Mouse (Mus musculus) spleen, adult 2 months (tissue): ENCODE data around the gene Homer3. TPM values are rescaled to one million over a fixed set of nuclear protein-coding genes. Genes with fewer than 3 reads are reported as not detected.

ENCODE experiments used
- DNase-seq, 2 experiments: peaks; one replicate each; pipeline versions ENCODE4 v3.0.0 to v3.0.0-alpha.2; 2012 to 2021; ENCODE audit warnings: low spot score in 2 of 2, low read depth in 1 of 2
- H3K27ac ChIP-seq: fragments of 200-500 bp; 2 replicates; pipeline ENCODE4 v1.5.1; 2012; ENCODE audit warnings: low read length, inconsistent platforms; ENCODE audit not compliant: insufficient read depth
- H3K27me3 ChIP-seq: fragments of 200-500 bp; 2 replicates; pipeline ENCODE4 v1.6.1; 2012; ENCODE audit warnings: mild to moderate bottlenecking, moderate library complexity, low read length, inconsistent platforms; ENCODE audit not compliant: control insufficient read depth, insufficient read depth
- H3K36me3 ChIP-seq: fragments of 200-500 bp; 2 replicates; pipeline ENCODE4 v1.6.1; 2012; ENCODE audit warnings: mild to moderate bottlenecking, low read length, inconsistent platforms; ENCODE audit not compliant: control insufficient read depth, insufficient read depth
- H3K4me1 ChIP-seq: fragments of 200-500 bp; 2 replicates; pipeline ENCODE4 v1.6.1; 2011; ENCODE audit warnings: inconsistent platforms; ENCODE audit not compliant: control insufficient read depth, insufficient read depth, insufficient read length
- H3K4me3 ChIP-seq: fragments of 200-500 bp; 2 replicates; pipeline ENCODE4 v1.5.1; 2011; ENCODE audit warnings: mild to moderate bottlenecking, inconsistent platforms; ENCODE audit not compliant: insufficient read depth, insufficient read length; ENCODE audit errors: extremely low read depth
- CTCF ChIP-seq: fragments of 200-500 bp; IDR thresholded peaks from 2 replicates; pipeline ENCODE4 v1.5.1; 2011; ENCODE audit warnings: mild to moderate bottlenecking, inconsistent platforms; ENCODE audit not compliant: insufficient read depth, insufficient read length, insufficient replicate concordance; ENCODE audit errors: extremely low read depth
- POLR2A ChIP-seq: fragments of 200-500 bp; IDR thresholded peaks from 2 replicates; pipeline ENCODE4 v1.6.1; 2011; ENCODE audit warnings: low read depth, low read length, inconsistent platforms
- WGBS: fragments of 180-500 bp; shearing (Covaris S2); methylation state at CpG from one replicate; pipeline ENCODE4 v1.1.7; 2018; 5-methylcytosine and 5-hydroxymethylcytosine counted together
- polyA plus RNA-seq: library from polyadenylated mRNA; depleted of rRNA; stranded (reverse); fragments of >200 nt; gene quantifications from 2 replicates; pipeline ENCODE4 v1.2.3, GENCODE M21; 2012

The Homer3 gene
- polyA plus RNA-seq, 1 experiment = 28.1 TPM

- H3K27me3 ChIP-seq = no peaks in the 10 kb centered on the region
- H3K27ac ChIP-seq = no peak overlapping the region; the same call in 1 of the 2 replicates
- DNase-seq = no peak
- no peak for TF ChIP-seq CTCF
- TF ChIP-seq POLR2A = no peak
- H3K36me3 ChIP-seq = 0 out of 2 replicates have a peak, but pooled peaks cover 3% of the 10 kb centered on the region
- WGBS = 2% methylated on average over 54 of the region's 55 CpGs
- peaks cover 5% of the 10 kb centered on the region; the same call in 1 of the 2 replicates for H3K4me1 ChIP-seq
- H3K4me3 ChIP-seq = peak overlapping the region; percentile 91
These were observed 780 bp downstream of the Homer3 start for GRCm38 (mm10) chr8:70283136-70284077.

DNA sequence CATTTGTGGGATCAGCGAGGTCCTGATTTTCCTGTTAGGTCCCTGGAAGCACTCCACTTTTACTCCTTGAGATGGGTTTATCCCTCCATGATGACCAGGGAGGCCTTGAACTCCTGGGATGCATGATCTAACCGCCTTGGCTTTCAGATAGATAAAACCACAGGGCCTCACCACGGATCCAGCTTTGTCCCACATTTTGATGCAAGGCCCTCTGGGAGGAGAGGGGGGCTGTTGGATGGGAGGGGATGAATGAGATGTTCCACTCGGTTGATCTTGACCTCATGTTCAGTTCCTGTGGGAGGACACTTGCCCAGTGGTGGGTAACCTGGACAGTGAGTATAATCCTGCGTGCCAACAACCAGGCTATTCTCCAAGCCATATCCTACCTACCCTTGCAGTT lies 1.8 kb downstream of the Homer3 start:
- TF ChIP-seq CTCF (no peak), POLR2A (no peak)
- DNase-seq = no peak
- no peak overlapping the region for H3K27ac ChIP-seq
- H3K36me3 ChIP-seq = 0 out of 2 replicates have a peak, but pooled peaks cover 3% of the 10 kb centered on the region
- no peaks in the 10 kb centered on the region for H3K27me3 ChIP-seq
- WGBS = 76% methylated on average over 5 of the region's 5 CpGs
- no peak overlapping the region for H3K4me3 ChIP-seq
- peaks cover 5% of the 10 kb centered on the region; the same call in 1 of the 2 replicates for H3K4me1 ChIP-seq

- Histone ChIP-seq H3K27me3 (no peaks in the 10 kb centered on the region), H3K27ac (no peak overlapping the region), H3K4me3 (no peak overlapping the region), H3K36me3 (0 out of 2 replicates have a peak, but pooled peaks cover 3% of the 10 kb centered on the region), H3K4me1 (peaks cover 5% of the 10 kb centered on the region; the same call in 1 of the 2 replicates)
- WGBS = 96% methylated on average over 15 of the region's 15 CpGs
- TF ChIP-seq CTCF (no peak), POLR2A (no peak)
- no peak for DNase-seq
These were observed 2.7 kb downstream of the Homer3 start for GRCm38 (mm10) chr8:70285304-70285703.

DNA sequence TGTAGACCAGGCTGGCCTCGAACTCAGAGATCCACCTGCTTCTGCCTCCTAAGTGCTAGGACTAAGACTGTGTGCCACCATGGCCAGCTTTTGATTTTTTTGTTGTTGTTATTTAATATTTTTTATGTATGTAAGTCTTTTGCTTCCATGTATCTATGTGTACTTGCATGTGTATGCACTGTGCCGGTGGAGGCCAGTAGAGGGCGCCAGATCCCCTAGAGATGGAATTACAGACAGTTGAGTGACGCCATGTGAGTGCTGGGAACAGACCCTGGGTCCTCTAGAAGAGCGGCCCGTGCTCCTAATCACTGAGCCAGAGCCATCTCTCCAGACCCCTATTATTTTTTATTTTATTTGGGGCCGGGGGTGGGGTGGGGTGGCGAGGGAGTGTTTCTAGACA lies 4.1 kb downstream of the Homer3 start:
- 90% methylated on average over 8 of the region's 8 CpGs for WGBS
- TF ChIP-seq CTCF (peak; percentile 23; the same call in 1 of the 2 replicates), POLR2A (no peak)
- DNase-seq = no peak
- peaks cover 3% of the 10 kb centered on the region; the same call in 1 of the 2 replicates for H3K36me3 ChIP-seq
- no peak overlapping the region for H3K4me3 ChIP-seq
- peaks cover 5% of the 10 kb centered on the region; the same call in 1 of the 2 replicates for H3K4me1 ChIP-seq
- no peaks in the 10 kb centered on the region for H3K27me3 ChIP-seq
- H3K27ac ChIP-seq = no peak overlapping the region

DNA sequence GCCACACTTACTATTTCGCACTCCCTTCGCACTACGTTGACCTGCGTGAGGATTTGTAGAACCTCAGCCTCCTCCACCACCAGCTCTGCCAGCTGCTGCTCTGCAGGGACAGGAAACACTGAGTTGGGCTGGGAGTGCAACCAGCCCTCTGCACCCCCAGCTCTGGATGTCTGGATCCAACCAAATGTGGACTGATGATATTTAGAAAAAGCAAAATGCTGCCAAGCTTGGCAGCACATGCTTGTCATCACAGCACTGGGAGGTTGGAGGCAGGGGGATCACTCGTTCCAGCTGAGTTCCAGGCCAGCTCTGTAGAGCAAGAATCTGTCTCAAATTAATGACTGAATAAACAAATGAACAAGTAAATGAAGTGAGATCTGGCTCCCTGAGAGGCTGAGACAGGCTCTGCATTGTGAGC lies 11.4 kb downstream of the Homer3 start:
- Histone ChIP-seq H3K27me3 (no peaks in the 10 kb centered on the region), H3K4me1 (no peaks in the 10 kb centered on the region), H3K27ac (no peak overlapping the region), H3K36me3 (peaks cover 46% of the 10 kb centered on the region), H3K4me3 (no peak overlapping the region)
- DNase-seq = no peak
- no peak for TF ChIP-seq POLR2A
- no peak for TF ChIP-seq CTCF
- 86% methylated on average over 5 of the region's 5 CpGs for WGBS

- WGBS = 37% methylated on average over 3 of the region's 3 CpGs
- no peak for DNase-seq
- Histone ChIP-seq H3K27me3 (no peaks in the 10 kb centered on the region), H3K36me3 (peaks cover 27% of the 10 kb centered on the region), H3K4me3 (no peak overlapping the region), H3K27ac (no peak overlapping the region), H3K4me1 (peaks cover 6% of the 10 kb centered on the region; the same call in 1 of the 2 replicates)
- TF ChIP-seq POLR2A (no peak), CTCF (no peak)
These were observed 18.3 kb downstream of the Homer3 start for GRCm38 (mm10) chr8:70300881-70301280.

GRCm38 (mm10) chr8:70302358-70302890 lies 19.8 kb downstream of the Homer3 start, which contains the start of the genes Ddx49 and Cope:
Gene Ddx49, minus strand, starts transcription at chr8:70302489.
Gene Cope, plus strand, starts transcription at chr8:70302518.
- peak within 1 kb of the TSS; percentile 52 for H3K27ac ChIP-seq
- under 1% methylated on average over 40 of the region's 40 CpGs for WGBS

More at GRCm38 (mm10) chr8:70302358-70302890, 19.8 kb downstream of the Homer3 start, which contains the start of the genes Ddx49 and Cope:
- Histone ChIP-seq H3K36me3 (peaks cover 20% of the 10 kb centered on the region), H3K4me3 (peak within 1 kb of the TSS; percentile 82), H3K27me3 (no peaks in the 10 kb centered on the region), H3K4me1 (peaks cover 6% of the 10 kb centered on the region; the same call in 1 of the 2 replicates)
- TF ChIP-seq POLR2A (peak; percentile 60; the same call in 1 of the 2 replicates), CTCF (no peak)
- peak; percentile 88 to 91 for DNase-seq
